ENCODE assay signal across 24 mouse cellular contexts in genomic region chr17:23575951-23576552, GRCm38 (mm10). TPM values are rescaled to one million over a fixed set of nuclear protein-coding genes. Genes with fewer than 3 reads are reported as not detected.
DNase-seq lines count a peak whose midpoint lies in the region; ATAC-seq and TF ChIP-seq lines count a peak whose summit lies in the region.
"Had no signal": no experiment of that assay in that cellular context is flagged by ENCODE, and none has a peak within 500 bp of the region (broad histone marks: within the 10 kb centered on the region; RNA-seq: fewer than 3 reads in every experiment).

No protein-coding gene starts in this region.

- no peak overlapping the region for H3K9ac ChIP-seq in heart, adult 2 months (ENCODE audit: low read depth, low read length)
- no peak overlapping the region for H3K9ac ChIP-seq in kidney, embryonic 16.5 days (replicated peaks; ENCODE audit: low read length)
- H3K9ac ChIP-seq in midbrain, embryonic 16.5 days (ENCODE audit: low read depth, low read length): no peak overlapping the region
- no peak overlapping the region for H3K9ac ChIP-seq in midbrain, embryonic 13.5 days (replicated peaks)
- no peak overlapping the region for H3K9ac ChIP-seq in stomach, postnatal 0 days (ENCODE audit: low read length)
- H3K9ac ChIP-seq: forebrain, embryonic 12.5 days; liver, embryonic 13.5 days had no signal

- TF ChIP-seq CTCF in heart, adult 2 months (IDR thresholded peaks at IDR 0.05): no peak
- TF ChIP-seq CTCF in stomach, postnatal 0 days (IDR thresholded peaks at IDR 0.05; ENCODE audit: low read depth): no peak

- peak; percentile 40 for ATAC-seq in kidney, embryonic 16.5 days (ENCODE audit: low FRiP score, low TSS enrichment)
- 0 out of 2 replicates have a peak, but pooled peaks have one; percentile 18 for ATAC-seq in midbrain, embryonic 16.5 days
- ATAC-seq in midbrain, embryonic 13.5 days: no peak
- ATAC-seq in stomach, postnatal 0 days (ENCODE audit: low FRiP score, low TSS enrichment): 0 out of 2 replicates have a peak, but pooled peaks have one; percentile 7

- H3K36me3 ChIP-seq in heart, adult 2 months (ENCODE audit: control insufficient read depth, insufficient read depth, low read length): no peaks in the 10 kb centered on the region
- H3K36me3 ChIP-seq in kidney, embryonic 16.5 days (ENCODE audit: insufficient read depth, low read length): peaks cover 60% of the 10 kb centered on the region
- peaks cover 49% of the 10 kb centered on the region for H3K36me3 ChIP-seq in midbrain, embryonic 16.5 days (ENCODE audit: control insufficient read depth, insufficient read depth, low read length)
- peaks cover 85% of the 10 kb centered on the region for H3K36me3 ChIP-seq in midbrain, embryonic 13.5 days
- H3K36me3 ChIP-seq in stomach, postnatal 0 days (ENCODE audit: control insufficient read depth, insufficient read depth, low read length): peaks cover 27% of the 10 kb centered on the region

- no peak overlapping the region for H3K4me2 ChIP-seq in kidney, embryonic 16.5 days (replicated peaks; ENCODE audit: low read depth, low read length)
- H3K4me2 ChIP-seq in midbrain, embryonic 16.5 days (ENCODE audit: low read length): no peak overlapping the region
- H3K4me2 ChIP-seq in midbrain, embryonic 13.5 days (replicated peaks): no peak overlapping the region
- no peak overlapping the region for H3K4me2 ChIP-seq in stomach, postnatal 0 days (replicated peaks; ENCODE audit: low read depth)
- H3K4me2 ChIP-seq: forebrain, embryonic 12.5 days; liver, embryonic 13.5 days had no signal

- no peak overlapping the region for H3K27ac ChIP-seq in heart, adult 2 months
- H3K27ac ChIP-seq in kidney, embryonic 16.5 days (ENCODE audit: low read length): no peak overlapping the region
- H3K27ac ChIP-seq in midbrain, embryonic 16.5 days (ENCODE audit: low read length): no peak overlapping the region
- H3K27ac ChIP-seq in midbrain, embryonic 13.5 days: no peak overlapping the region
- H3K27ac ChIP-seq in stomach, postnatal 0 days (replicated peaks): no peak overlapping the region
- H3K27ac ChIP-seq: forebrain, embryonic 12.5 days; layer of hippocampus, adult 2 months; liver, embryonic 13.5 days had no signal

- no peak for TF ChIP-seq POLR2A in heart, adult 2 months (IDR thresholded peaks at IDR 0.05; ENCODE audit: insufficient read depth, low read depth, low read length)

- H3K9me3 ChIP-seq in kidney, embryonic 16.5 days (ENCODE audit: low read length): peaks cover 12% of the 10 kb centered on the region; the same call in 1 of the 2 replicates
- H3K9me3 ChIP-seq in midbrain, embryonic 16.5 days (replicated peaks; ENCODE audit: control insufficient read depth, low read length, poor library complexity, severe bottlenecking): peaks cover 6% of the 10 kb centered on the region
- H3K9me3 ChIP-seq in midbrain, embryonic 13.5 days: no peaks in the 10 kb centered on the region
- no peaks in the 10 kb centered on the region for H3K9me3 ChIP-seq in stomach, postnatal 0 days (ENCODE audit: control insufficient read depth, low read length)
- H3K9me3 ChIP-seq: forebrain, embryonic 12.5 days; liver, embryonic 13.5 days had no signal

- H3K27me3 ChIP-seq in heart, adult 2 months (ENCODE audit: control insufficient read depth, insufficient read depth, low read length): no peaks in the 10 kb centered on the region
- H3K27me3 ChIP-seq in kidney, embryonic 16.5 days (ENCODE audit: insufficient read depth, low read length): no peaks in the 10 kb centered on the region
- H3K27me3 ChIP-seq in midbrain, embryonic 16.5 days (ENCODE audit: control insufficient read depth, insufficient read depth, low read depth, low read length): no peaks in the 10 kb centered on the region
- H3K27me3 ChIP-seq in midbrain, embryonic 13.5 days: no peaks in the 10 kb centered on the region
- H3K27me3 ChIP-seq in stomach, postnatal 0 days (ENCODE audit: control insufficient read depth, insufficient read depth, low read length): no peaks in the 10 kb centered on the region
- H3K27me3 ChIP-seq: forebrain, embryonic 12.5 days; liver, embryonic 13.5 days had no signal

- DNase-seq in heart, adult 11 months: peak; percentile 85
- no peak for DNase-seq in heart, adult 2 months
- no peak for DNase-seq in kidney, adult 18-20 months
- no peak for DNase-seq in stomach, postnatal 0 days (ENCODE audit: low spot score)
- DNase-seq in T-cell, adult 2 months (ENCODE audit: low spot score): no peak
- DNase-seq: adrenal gland, adult 2 months; cerebellum, adult 9-11 months; gastrocnemius, postnatal 25 days; kidney, postnatal 10 days; left cerebral cortex, postnatal 4 days; liver, embryonic 13.5 days; lung, postnatal 14 days; retina, postnatal 1 day; right cerebral cortex, postnatal 4 days; thymus, adult 18-20 months had no signal

- WGBS in heart, adult 2 months: 96% methylated on average over 38 of the region's 38 CpGs
- WGBS in kidney, embryonic 16.5 days: 94% methylated on average over 38 of the region's 38 CpGs
- WGBS in midbrain, embryonic 16.5 days: 96% methylated on average over 38 of the region's 38 CpGs
- WGBS in midbrain, embryonic 13.5 days: 96% methylated on average over 38 of the region's 38 CpGs
- WGBS in stomach, postnatal 0 days: 96% methylated on average over 36 of the region's 38 CpGs

- H3K4me1 ChIP-seq in heart, adult 2 months (ENCODE audit: control insufficient read depth, insufficient read depth, low read length): no peaks in the 10 kb centered on the region
- H3K4me1 ChIP-seq in kidney, embryonic 16.5 days (ENCODE audit: insufficient read depth, low read length): no peaks in the 10 kb centered on the region
- H3K4me1 ChIP-seq in midbrain, embryonic 16.5 days (ENCODE audit: control insufficient read depth, insufficient read depth, low read length): no peaks in the 10 kb centered on the region; the same call in 1 of the 2 replicates
- H3K4me1 ChIP-seq in midbrain, embryonic 13.5 days (replicated peaks): no peaks in the 10 kb centered on the region
- no peaks in the 10 kb centered on the region for H3K4me1 ChIP-seq in stomach, postnatal 0 days (replicated peaks; ENCODE audit: control insufficient read depth, insufficient read depth)
- H3K4me1 ChIP-seq: forebrain, embryonic 12.5 days; liver, embryonic 13.5 days had no signal

- H3K4me3 ChIP-seq in heart, adult 2 months: no peak overlapping the region
- no peak overlapping the region for H3K4me3 ChIP-seq in kidney, embryonic 16.5 days (ENCODE audit: low read length)
- H3K4me3 ChIP-seq in midbrain, embryonic 16.5 days (ENCODE audit: low read depth, low read length): no peak overlapping the region
- H3K4me3 ChIP-seq in midbrain, embryonic 13.5 days (replicated peaks): no peak overlapping the region
- H3K4me3 ChIP-seq in stomach, postnatal 0 days (ENCODE audit: low read depth, low read length): no peak overlapping the region
- H3K4me3 ChIP-seq: forebrain, embryonic 12.5 days; layer of hippocampus, adult 2 months; liver, embryonic 13.5 days had no signal

- H3K79me2 ChIP-seq in heart, adult 2 months (replicated peaks; ENCODE audit: control insufficient read depth, insufficient read depth, low read length): no peaks in the 10 kb centered on the region

- intact Hi-C loops in heart, adult 2 months (cut with DNase I): no loop called here

- TF ChIP-seq EP300 in heart, adult 2 months (IDR thresholded peaks at IDR 0.05; ENCODE audit: insufficient read depth, low read depth, low read length): no peak
- TF ChIP-seq EP300 in stomach, postnatal 0 days (optimal IDR thresholded peaks at IDR 0.05): no peak

RNA-seq across cellular contexts. Expression of gene Zfp213, which starts 12.0 kb away (rescaled TPM):
- 1 to 10 TPM; 5.5 to 6.2 TPM for total RNA-seq in heart, adult 2 months (2021)
- polyA plus RNA-seq in heart, adult 2 months (2012; rRNA removed): 8.7 and 9.8 TPM in 2 replicates
- 24.1 and 26.5 TPM in 2 replicates for polyA plus RNA-seq in kidney, embryonic 16.5 days (2015; fragmentation: Nextera tagmentation; extraction: Ambion mirVana)
- polyA plus RNA-seq in midbrain, embryonic 16.5 days (2015; fragmentation: Nextera tagmentation; extraction: Ambion mirVana): 16.0 and 17.9 TPM in 2 replicates
- polyA plus RNA-seq in midbrain, embryonic 13.5 days (2015; fragmentation: Nextera tagmentation; extraction: Ambion mirVana): 18.0 and 20.4 TPM in 2 replicates
- polyA plus RNA-seq in stomach, postnatal 0 days (2015; fragmentation: Nextera tagmentation; extraction: Ambion mirVana): 8.9 and 9.2 TPM in 2 replicates

RNA-seq across cellular contexts. Expression of gene Zfp13, which starts 23.2 kb away (rescaled TPM):
- 1 to 10 TPM; 2.2 to 2.8 TPM for total RNA-seq in heart, adult 2 months (2021)
- polyA plus RNA-seq in heart, adult 2 months (2012; rRNA removed): 3.2 and 3.6 TPM in 2 replicates
- 19.1 and 19.3 TPM in 2 replicates for polyA plus RNA-seq in kidney, embryonic 16.5 days (2015; fragmentation: Nextera tagmentation; extraction: Ambion mirVana)
- polyA plus RNA-seq in midbrain, embryonic 16.5 days (2015; fragmentation: Nextera tagmentation; extraction: Ambion mirVana): 28.4 and 29.4 TPM in 2 replicates
- 26.6 and 28.7 TPM in 2 replicates for polyA plus RNA-seq in midbrain, embryonic 13.5 days (2015; fragmentation: Nextera tagmentation; extraction: Ambion mirVana)
- polyA plus RNA-seq in stomach, postnatal 0 days (2015; fragmentation: Nextera tagmentation; extraction: Ambion mirVana): 4.0 and 5.7 TPM in 2 replicates
- total RNA-seq: neutrophil, adult 5-6 weeks had no signal

RNA-seq across cellular contexts. Expression of gene Zscan10, which starts 24.6 kb away (rescaled TPM):
- not detected for total RNA-seq in heart, adult 2 months (2021)
- polyA plus RNA-seq in heart, adult 2 months (2012; rRNA removed): not detected in 2 replicates
- polyA plus RNA-seq in kidney, embryonic 16.5 days (2015; fragmentation: Nextera tagmentation; extraction: Ambion mirVana): 0.26 TPM in 1 of 2 replicates, not detected in the other
- polyA plus RNA-seq in midbrain, embryonic 16.5 days (2015; fragmentation: Nextera tagmentation; extraction: Ambion mirVana): not detected in 2 replicates
- polyA plus RNA-seq in midbrain, embryonic 13.5 days (2015; fragmentation: Nextera tagmentation; extraction: Ambion mirVana): not detected in 2 replicates
- 0.05 TPM in 1 of 2 replicates, not detected in the other for polyA plus RNA-seq in stomach, postnatal 0 days (2015; fragmentation: Nextera tagmentation; extraction: Ambion mirVana)
- total RNA-seq: adrenal gland, adult 2 months; gastrocnemius, postnatal 25 days; layer of hippocampus, adult 2 months; left cerebral cortex, adult 18-20 months; left cerebral cortex, postnatal 4 days; neutrophil, adult 5-6 weeks had no signal
- polyA plus RNA-seq: adrenal gland, adult 2 months; frontal cortex, adult 2 months; heart, embryonic 16.5 days; liver, embryonic 13.5 days had no signal
